Mouse (Mus musculus) liver, postnatal 0 days (tissue): ENCODE results near the gene Mmp24.

Experiments used
- CTCF ChIP-seq: sonication (generic); IDR thresholded peaks from 2 replicates; pipeline ENCODE4 v1.5.1; 2016; ENCODE audit warnings: antibody characterized with exemption, low read depth
- EP300 ChIP-seq: IDR thresholded peaks from 2 replicates; pipeline ENCODE4 v1.6.1; 2016; ENCODE audit warnings: antibody characterized with exemption, low read depth, mild to moderate bottlenecking

DNA sequence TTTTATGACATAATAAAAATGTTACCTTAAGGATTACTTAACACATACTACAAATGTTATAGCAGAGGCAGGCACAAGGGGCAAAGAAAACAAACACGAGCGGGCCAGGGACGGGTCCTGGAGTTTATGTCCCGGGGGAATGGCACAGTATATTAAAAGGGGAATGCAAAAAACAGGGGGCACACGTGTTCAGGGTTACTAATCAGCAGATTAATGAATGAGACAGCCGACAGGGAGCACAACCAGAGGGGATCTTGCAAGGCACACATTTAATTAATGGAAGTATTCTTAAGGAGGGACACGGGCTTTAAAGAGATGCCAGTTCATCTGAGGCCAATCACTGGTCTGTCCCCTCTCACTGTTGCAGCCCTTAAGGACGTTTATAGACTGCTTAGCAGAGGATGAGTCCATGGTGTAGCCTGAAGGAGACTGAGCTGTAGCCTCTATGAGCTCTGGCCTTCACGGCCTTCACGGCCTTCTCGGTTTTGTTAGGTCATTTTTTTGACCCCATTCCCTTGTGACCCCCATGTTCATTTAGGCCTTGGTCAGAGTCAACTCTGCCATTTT lies 88.2 kb downstream of the Mmp24 start:
- TF ChIP-seq EP300 (no peak), CTCF (no peak)
